Mouse (Mus musculus): Measurements from ENCODE around the gene Lrba. TPM values are rescaled to one million over a fixed set of nuclear protein-coding genes. Genes with fewer than 3 reads are reported as not detected.

The Lrba gene
- polyA plus RNA-seq, 1 experiment from 2014 or later = 5.9 TPM

DNA sequence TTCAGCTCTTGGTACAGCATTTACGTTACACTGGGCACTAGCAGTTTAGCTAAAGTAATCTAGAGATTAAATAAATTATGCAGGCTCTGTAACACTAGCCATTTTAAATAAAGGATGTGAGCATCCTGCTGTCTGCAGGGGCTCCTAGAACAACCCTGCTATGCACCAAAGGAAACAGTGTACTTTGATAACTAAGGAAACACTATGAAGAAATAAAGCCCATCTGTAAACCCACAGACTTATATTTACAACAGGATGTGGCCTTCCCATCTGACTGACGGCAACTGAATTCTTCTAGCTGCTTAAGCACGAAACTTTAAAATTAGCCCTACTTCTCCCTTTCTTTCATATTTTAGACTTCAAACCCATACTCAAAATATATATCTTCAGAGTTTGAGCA, 28.0 kb upstream of the Lrba start:
- no peak for ATAC-seq (replicated peaks; ENCODE audit: low FRiP score, low read depth)
- WGBS = 37% methylated on average over 3 of the region's 3 CpGs
- H3K9ac ChIP-seq (ENCODE audit: low read depth, low read length) = no peak overlapping the region
- H3K4me2 ChIP-seq (ENCODE audit: low read length) = no peak overlapping the region
- H3K27ac ChIP-seq = no peak overlapping the region
- TF ChIP-seq CTCF (IDR thresholded peaks at IDR 0.05; ENCODE audit: low read depth) = no peak
- DNase-seq (ENCODE audit: low spot score) = peak; percentile 35
- no peaks in the 10 kb centered on the region for H3K27me3 ChIP-seq (ENCODE audit: insufficient read depth, low read length)
- no peak overlapping the region for H3K4me3 ChIP-seq (replicated peaks; ENCODE audit: low read depth, low read length)
- H3K9me3 ChIP-seq (replicated peaks; ENCODE audit: low read length) = no peaks in the 10 kb centered on the region
- peaks cover 3% of the 10 kb centered on the region for H3K4me1 ChIP-seq (replicated peaks; ENCODE audit: insufficient read depth, low read length)
- H3K36me3 ChIP-seq (ENCODE audit: insufficient read depth, low read length) = no peaks in the 10 kb centered on the region

DNA sequence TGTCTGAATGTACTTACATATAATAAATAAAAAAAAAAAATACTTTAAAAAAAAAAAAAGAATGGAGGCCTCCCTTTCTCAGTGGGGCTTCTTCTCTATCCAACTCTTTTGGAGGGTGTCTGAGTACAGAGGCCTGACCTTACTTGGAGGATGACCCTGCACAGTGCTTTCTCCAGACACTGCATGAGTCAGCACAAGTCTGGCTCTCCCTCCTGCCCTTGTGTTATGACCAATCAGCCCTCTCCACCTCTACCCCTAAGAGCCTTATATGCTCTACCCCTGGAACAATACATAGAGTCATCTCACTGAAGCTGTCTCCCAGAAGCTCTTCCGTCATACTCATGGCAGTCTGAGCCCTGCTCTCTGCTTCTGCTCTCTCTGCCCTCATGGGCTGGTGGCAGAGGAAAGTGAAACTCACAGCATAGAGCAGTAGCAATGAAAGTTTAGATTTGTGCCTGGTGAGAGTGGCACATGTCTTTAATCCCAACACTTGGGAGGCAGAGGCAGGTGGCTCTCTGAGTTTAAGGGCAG, 22.8 kb upstream of the Lrba start:
- ATAC-seq (replicated peaks; ENCODE audit: low FRiP score, low read depth) (no peak), DNase-seq (ENCODE audit: low spot score) (no peak)
- no peak overlapping the region for H3K4me3 ChIP-seq (replicated peaks; ENCODE audit: low read depth, low read length)
- H3K27ac ChIP-seq = no peak overlapping the region
- WGBS = 87% methylated on average over 1 of the region's 1 CpGs
- no peaks in the 10 kb centered on the region for H3K36me3 ChIP-seq (ENCODE audit: insufficient read depth, low read length)
- 0 out of 2 replicates have a peak, but pooled peaks cover 4% of the 10 kb centered on the region for H3K4me1 ChIP-seq (replicated peaks; ENCODE audit: insufficient read depth, low read length)
- no peak overlapping the region for H3K4me2 ChIP-seq (ENCODE audit: low read length)
- no peaks in the 10 kb centered on the region for H3K9me3 ChIP-seq (replicated peaks; ENCODE audit: low read length)
- no peak overlapping the region for H3K9ac ChIP-seq (ENCODE audit: low read depth, low read length)
- H3K27me3 ChIP-seq (ENCODE audit: insufficient read depth, low read length) = no peaks in the 10 kb centered on the region
- no peak for TF ChIP-seq CTCF (IDR thresholded peaks at IDR 0.05; ENCODE audit: low read depth)

- Histone ChIP-seq H3K36me3 (ENCODE audit: insufficient read depth, low read length) (no peaks in the 10 kb centered on the region), H3K4me3 (replicated peaks; ENCODE audit: low read depth, low read length) (no peak overlapping the region), H3K4me2 (ENCODE audit: low read length) (no peak overlapping the region), H3K9me3 (replicated peaks; ENCODE audit: low read length) (no peaks in the 10 kb centered on the region), H3K27ac (no peak overlapping the region), H3K4me1 (replicated peaks; ENCODE audit: insufficient read depth, low read length) (0 out of 2 replicates have a peak, but pooled peaks cover 4% of the 10 kb centered on the region), H3K9ac (ENCODE audit: low read depth, low read length) (no peak overlapping the region), H3K27me3 (ENCODE audit: insufficient read depth, low read length) (no peaks in the 10 kb centered on the region)
- TF ChIP-seq CTCF (IDR thresholded peaks at IDR 0.05; ENCODE audit: low read depth) = no peak
- ATAC-seq (replicated peaks; ENCODE audit: low FRiP score, low read depth) (no peak), DNase-seq (ENCODE audit: low spot score) (no peak)
- WGBS = 94% methylated on average over 3 of the region's 3 CpGs
Observed at GRCm38 (mm10) chr3:86202449-86202848, 22.0 kb upstream of the Lrba start.

GRCm38 (mm10) chr3:86204608-86205358, 19.7 kb upstream of the Lrba start:
- H3K36me3 ChIP-seq (ENCODE audit: insufficient read depth, low read length) = no peaks in the 10 kb centered on the region
- no peak overlapping the region for H3K9ac ChIP-seq (ENCODE audit: low read depth, low read length)
- WGBS = 35% methylated on average over 6 of the region's 6 CpGs
- H3K4me2 ChIP-seq (ENCODE audit: low read length) = no peak overlapping the region
- H3K4me1 ChIP-seq (replicated peaks; ENCODE audit: insufficient read depth, low read length) = 0 out of 2 replicates have a peak, but pooled peaks cover 4% of the 10 kb centered on the region
- ATAC-seq (replicated peaks; ENCODE audit: low FRiP score, low read depth) = no peak
- H3K4me3 ChIP-seq (replicated peaks; ENCODE audit: low read depth, low read length) = no peak overlapping the region
- no peaks in the 10 kb centered on the region for H3K27me3 ChIP-seq (ENCODE audit: insufficient read depth, low read length)
- peak overlapping the region; percentile 44 for H3K27ac ChIP-seq
- DNase-seq (ENCODE audit: low spot score) = peak; percentile 46
- no peaks in the 10 kb centered on the region for H3K9me3 ChIP-seq (replicated peaks; ENCODE audit: low read length)
- no peak for TF ChIP-seq CTCF (IDR thresholded peaks at IDR 0.05; ENCODE audit: low read depth)

GRCm38 (mm10) chr3:86206556-86206955, 17.9 kb upstream of the Lrba start:
- Histone ChIP-seq H3K9me3 (replicated peaks; ENCODE audit: low read length) (no peaks in the 10 kb centered on the region), H3K27ac (no peak overlapping the region), H3K4me3 (replicated peaks; ENCODE audit: low read depth, low read length) (no peak overlapping the region), H3K27me3 (ENCODE audit: insufficient read depth, low read length) (no peaks in the 10 kb centered on the region), H3K36me3 (ENCODE audit: insufficient read depth, low read length) (no peaks in the 10 kb centered on the region), H3K4me1 (replicated peaks; ENCODE audit: insufficient read depth, low read length) (0 out of 2 replicates have a peak, but pooled peaks cover 4% of the 10 kb centered on the region), H3K9ac (ENCODE audit: low read depth, low read length) (no peak overlapping the region), H3K4me2 (ENCODE audit: low read length) (no peak overlapping the region)
- DNase-seq (ENCODE audit: low spot score) (no peak), ATAC-seq (replicated peaks; ENCODE audit: low FRiP score, low read depth) (no peak)
- WGBS = 96% methylated on average over 2 of the region's 2 CpGs
- no peak for TF ChIP-seq CTCF (IDR thresholded peaks at IDR 0.05; ENCODE audit: low read depth)

GRCm38 (mm10) chr3:86210267-86210939, 14.1 kb upstream of the Lrba start:
- Histone ChIP-seq H3K4me3 (replicated peaks; ENCODE audit: low read depth, low read length) (no peak overlapping the region), H3K9me3 (replicated peaks; ENCODE audit: low read length) (no peaks in the 10 kb centered on the region), H3K27ac (no peak overlapping the region), H3K4me1 (replicated peaks; ENCODE audit: insufficient read depth, low read length) (no peaks in the 10 kb centered on the region), H3K4me2 (ENCODE audit: low read length) (no peak overlapping the region), H3K27me3 (ENCODE audit: insufficient read depth, low read length) (no peaks in the 10 kb centered on the region), H3K36me3 (ENCODE audit: insufficient read depth, low read length) (no peaks in the 10 kb centered on the region), H3K9ac (ENCODE audit: low read depth, low read length) (no peak overlapping the region)
- TF ChIP-seq CTCF (IDR thresholded peaks at IDR 0.05; ENCODE audit: low read depth) = no peak
- ATAC-seq (replicated peaks; ENCODE audit: low FRiP score, low read depth) (no peak), DNase-seq (ENCODE audit: low spot score) (no peak)
- 93% methylated on average over 10 of the region's 10 CpGs for WGBS

All from kidney, postnatal 0 days (tissue).